Mouse (Mus musculus) testis, adult 2 months (tissue): ENCODE results near the gene Cryl1.

Experiments used
- CTCF ChIP-seq: fragments of 200-500 bp; IDR thresholded peaks from 2 replicates; pipeline ENCODE4 v1.5.1; 2012; ENCODE audit warnings: low read depth, mild to moderate bottlenecking, inconsistent platforms, low read length, moderate library complexity; ENCODE audit not compliant: control insufficient read depth, insufficient read depth, insufficient replicate concordance
- POLR2A ChIP-seq: fragments of 200-500 bp; IDR thresholded peaks from 2 replicates; pipeline ENCODE4 v1.6.1; 2012; ENCODE audit warnings: low read depth, mild to moderate bottlenecking, inconsistent platforms, low read length, moderate library complexity; ENCODE audit not compliant: control insufficient read depth

DNA sequence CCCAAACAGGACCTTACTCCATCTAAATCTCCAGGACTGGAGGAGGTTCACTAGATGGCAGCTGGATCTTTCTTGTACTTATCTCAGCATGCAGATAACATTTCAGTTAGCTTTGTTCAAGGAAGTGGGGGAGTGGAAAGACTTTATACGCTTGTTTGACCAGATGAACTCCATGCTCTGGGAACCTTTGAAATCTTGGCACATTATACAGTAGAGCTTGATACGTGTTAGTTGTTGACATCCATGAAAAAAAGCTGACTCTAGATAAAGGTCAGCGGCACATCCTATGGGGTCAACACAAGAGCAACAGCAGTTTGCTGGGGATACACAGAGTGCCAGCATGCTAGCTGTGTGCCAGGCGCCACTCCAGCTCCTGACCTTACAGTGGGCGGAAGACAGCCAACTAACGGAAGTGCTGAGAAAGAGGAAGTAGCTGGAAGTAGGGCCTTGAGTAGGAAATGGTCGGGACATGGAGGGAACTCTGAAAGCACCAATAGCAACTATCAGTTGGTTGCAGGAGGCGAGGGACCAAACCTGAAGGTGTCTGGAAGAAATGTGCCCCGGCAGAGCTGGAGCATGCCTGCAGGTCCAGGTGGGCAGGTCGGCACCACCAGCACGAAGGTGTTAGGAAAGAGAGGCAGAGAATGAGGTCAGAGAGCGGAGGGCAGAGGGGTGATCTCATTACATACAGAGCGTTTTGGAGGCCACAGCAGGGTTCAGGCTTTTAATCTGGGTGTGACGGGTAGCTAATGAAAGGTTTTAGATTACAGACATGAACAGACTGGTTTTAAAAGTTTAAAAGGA, 11.4 kb downstream of the Cryl1 start:
- TF ChIP-seq POLR2A (no peak), CTCF (no peak)
